8 mouse cellular contexts compared by ENCODE assay signal in genomic region chr9:7763614-7764300, GRCm38 (mm10). TPM values are rescaled to one million over a fixed set of nuclear protein-coding genes. Genes with fewer than 3 reads are reported as not detected.
DNase-seq lines count a peak whose midpoint lies in the region; ATAC-seq lines count a peak whose summit lies in the region.

Tmem123 (plus strand) TSS chr9:7764041.

- peaks cover 4% of the 10 kb centered on the region; the same call in 1 of the 2 replicates for H3K9me3 ChIP-seq in heart, embryonic 14.5 days (ENCODE audit: control insufficient read depth, low read length)
- no peaks in the 10 kb centered on the region; the same call in 1 of the 2 replicates for H3K9me3 ChIP-seq in liver, embryonic 13.5 days (replicated peaks)
- peaks cover 4% of the 10 kb centered on the region; the same call in 1 of the 2 replicates for H3K9me3 ChIP-seq in stomach, embryonic 16.5 days (replicated peaks; ENCODE audit: control insufficient read depth, low read length)

- peak; percentile 81 for ATAC-seq in CD4-positive, CD25-positive, alpha-beta regulatory T cell, adult 4 months
- peak; percentile 98 for ATAC-seq in heart, embryonic 14.5 days (ENCODE audit: insufficient number of reproducible peaks, insufficient read depth, low FRiP score, low read depth)
- peak; percentile 94 for ATAC-seq in liver, embryonic 13.5 days (ENCODE audit: low read depth)
- peak; percentile 98 for ATAC-seq in stomach, embryonic 16.5 days (ENCODE audit: insufficient read depth, low FRiP score)

- peak within 1 kb of the TSS; percentile 84 to 89 for H3K27ac ChIP-seq in heart, embryonic 14.5 days (replicated peaks in 1 of 2; ENCODE audit: control insufficient read depth in 1 of 2, insufficient read depth in 1 of 2, low read depth in 2 of 2, low read length in 2 of 2)
- peak within 1 kb of the TSS; percentile 88 for H3K27ac ChIP-seq in liver, embryonic 13.5 days
- H3K27ac ChIP-seq in stomach, embryonic 16.5 days (ENCODE audit: low read length) = peak within 1 kb of the TSS; percentile 92

- H3K4me1 ChIP-seq in heart, embryonic 14.5 days (ENCODE audit: control insufficient read depth in 2 of 2, insufficient read depth in 2 of 2, low read length in 2 of 2) = peaks cover 5 to 19% of the 10 kb centered on the region in 2 experiments
- peaks cover 52% of the 10 kb centered on the region for H3K4me1 ChIP-seq in liver, embryonic 13.5 days (replicated peaks)
- H3K4me1 ChIP-seq in stomach, embryonic 16.5 days (ENCODE audit: control insufficient read depth, insufficient read depth, low read length) = peaks cover 13% of the 10 kb centered on the region; the same call in 1 of the 2 replicates

- H3K27me3 ChIP-seq in heart, embryonic 14.5 days (ENCODE audit: control insufficient read depth, insufficient read depth, low read length) = no peaks in the 10 kb centered on the region
- no peaks in the 10 kb centered on the region for H3K27me3 ChIP-seq in liver, embryonic 13.5 days
- H3K27me3 ChIP-seq in stomach, embryonic 16.5 days (ENCODE audit: control insufficient read depth, insufficient read depth, low read length) = no peaks in the 10 kb centered on the region

- under 1% methylated on average over 51 of the region's 52 CpGs for WGBS in heart, embryonic 14.5 days
- under 1% methylated on average over 52 of the region's 52 CpGs for WGBS in liver, embryonic 13.5 days (ENCODE audit: insufficient replicate concordance)
- under 1% methylated on average over 52 of the region's 52 CpGs for WGBS in stomach, embryonic 16.5 days

- peak within 1 kb of the TSS; percentile 92 for H3K9ac ChIP-seq in heart, embryonic 14.5 days (ENCODE audit: low read length)
- peak within 1 kb of the TSS; percentile 96 for H3K9ac ChIP-seq in liver, embryonic 13.5 days
- peak within 1 kb of the TSS; percentile 91 for H3K9ac ChIP-seq in stomach, embryonic 16.5 days (ENCODE audit: low read length)

- peaks cover 7% of the 10 kb centered on the region for H3K36me3 ChIP-seq in heart, embryonic 14.5 days (ENCODE audit: control insufficient read depth, insufficient read depth, low read length)
- H3K36me3 ChIP-seq in liver, embryonic 13.5 days = peaks cover 10% of the 10 kb centered on the region; the same call in 1 of the 2 replicates
- H3K36me3 ChIP-seq in stomach, embryonic 16.5 days (ENCODE audit: control insufficient read depth, insufficient read depth, low read length) = no peaks in the 10 kb centered on the region

- DNase-seq in c-Kit-negative CD71-positive TER-119-positive erythroid progenitor cells, embryonic 14.5 days (ENCODE audit: low read depth, low spot score) = peak; percentile 99
- peak; percentile 93 for DNase-seq in fibroblast of lung, adult 2 months (ENCODE audit: low read depth)
- DNase-seq in kidney, postnatal 14 days = peak; percentile 100
- DNase-seq in liver, embryonic 13.5 days = peak; percentile 100
- peak; percentile 100 for DNase-seq in neural tube, embryonic 10.5 days (ENCODE audit: extremely low spot score, low spot score)

- peak within 1 kb of the TSS; percentile 82 for H3K4me2 ChIP-seq in heart, embryonic 14.5 days (ENCODE audit: low read length)
- peak within 1 kb of the TSS; percentile 95 for H3K4me2 ChIP-seq in liver, embryonic 13.5 days
- H3K4me2 ChIP-seq in stomach, embryonic 16.5 days (ENCODE audit: low read depth, low read length) = peak within 1 kb of the TSS; percentile 55

- H3K4me3 ChIP-seq in heart, embryonic 14.5 days (ENCODE audit: control insufficient read depth in 1 of 2, insufficient read depth in 1 of 2, low read depth in 1 of 2, low read length in 2 of 2) = peak within 1 kb of the TSS; percentile 77 to 99
- H3K4me3 ChIP-seq in liver, embryonic 13.5 days (replicated peaks) = peak within 1 kb of the TSS; percentile 90
- peak within 1 kb of the TSS; percentile 79 for H3K4me3 ChIP-seq in stomach, embryonic 16.5 days (replicated peaks; ENCODE audit: low read length)

RNA-seq across cellular contexts. Expression of gene Tmem123, which starts in this region (rescaled TPM):
- 100 to 1,000 TPM in 1 of 2 experiments, 10 to 100 TPM in 1; 84.8 to 104 TPM for polyA plus RNA-seq in CD4-positive, CD25-positive, alpha-beta regulatory T cell, adult 4 months (2017; shearing (Covaris generic))
- polyA plus RNA-seq in heart, embryonic 14.5 days (2014; fragmentation: Nextera tagmentation; extraction: Ambion mirVana) = 107 TPM in 2 replicates
- polyA plus RNA-seq in liver, embryonic 13.5 days (2015; fragmentation: Nextera tagmentation; extraction: Ambion mirVana) = 39.1 and 53.4 TPM in 2 replicates
- 139 and 150 TPM in 2 replicates for polyA plus RNA-seq in stomach, embryonic 16.5 days (2015; fragmentation: Nextera tagmentation; extraction: Ambion mirVana)

Comparison
In these comparisons a context has a peak if more than half of its experiments do, and no peak if none do; other contexts are left out.
1. Peak in every context shown above with its lines: DNase-seq, ATAC-seq, H3K4me3 ChIP-seq and H3K27ac ChIP-seq.